Mouse (Mus musculus) liver, embryonic 14.5 days (tissue): Measurements from ENCODE around the gene Slc25a44. TPM values are rescaled to one million over a fixed set of nuclear protein-coding genes. Genes with fewer than 3 reads are reported as not detected.

Experiments used
- ATAC-seq: fragments of 200-750 bp; cut with Nextera tagmentation; 2 replicates; pipeline ENCODE4 v1.8.0; 2017; ENCODE audit warnings: moderate number of reproducible peaks, mild to moderate bottlenecking, moderate library complexity; ENCODE audit not compliant: insufficient read depth
- DNase-seq, 3 experiments: peaks; one replicate each; pipeline ENCODE4 v3.0.0-alpha.2; 2012 to 2013; ENCODE audit warnings: low read depth in 3 of 3, low spot score in 3 of 3
- H3K27ac ChIP-seq: fragments of 300-500 bp; sonication (generic); 2 replicates; pipeline ENCODE4 v1.5.1; 2014; ENCODE audit warnings: moderate library complexity, mild to moderate bottlenecking, control low read depth, inconsistent platforms
- H3K27me3 ChIP-seq: fragments of 300-500 bp; sonication (generic); 2 replicates; pipeline ENCODE4 v1.6.1; 2014; ENCODE audit warnings: mild to moderate bottlenecking, low read length, moderate library complexity; ENCODE audit not compliant: control insufficient read depth, insufficient read depth
- H3K36me3 ChIP-seq: fragments of 300-500 bp; sonication (generic); replicated peaks from 2 replicates; pipeline ENCODE4 v1.6.1; 2014; ENCODE audit warnings: low read depth; ENCODE audit not compliant: control insufficient read depth, insufficient read depth
- H3K4me1 ChIP-seq, 2 experiments: fragments of 200-500 bp in 1 of 2; fragments of 300-500 bp in 1 of 2; sonication (generic) in 1 of 2; replicated peaks; 2 replicates each; pipeline ENCODE4 v1.6.1; 2012 to 2014; ENCODE audit warnings: antibody characterized with exemption in 1 of 2, inconsistent platforms in 1 of 2, low read length in 1 of 2; ENCODE audit not compliant: control insufficient read depth in 2 of 2, insufficient read depth in 2 of 2
- H3K4me2 ChIP-seq: fragments of 300-500 bp; sonication (generic); 2 replicates; pipeline ENCODE4 v1.6.1; 2014; ENCODE audit warnings: low read depth, mild to moderate bottlenecking, control low read depth, moderate library complexity
- H3K4me3 ChIP-seq, 2 experiments: fragments of 200-500 bp in 1 of 2; fragments of 300-500 bp in 1 of 2; sonication (generic) in 1 of 2; 2 replicates each; pipeline ENCODE4 v1.5.1; 2012 to 2014; ENCODE audit warnings: low read depth in 2 of 2, low read length in 2 of 2, mild to moderate bottlenecking in 2 of 2, control low read depth in 1 of 2, inconsistent platforms in 1 of 2, moderate library complexity in 1 of 2; ENCODE audit not compliant: insufficient read depth in 1 of 2
- H3K9ac ChIP-seq: fragments of 300-500 bp; sonication (generic); replicated peaks from 2 replicates; pipeline ENCODE4 v1.6.1; 2014; ENCODE audit warnings: mild to moderate bottlenecking, control low read depth, moderate library complexity
- H3K9me3 ChIP-seq: fragments of 300-500 bp; sonication (generic); 2 replicates; pipeline ENCODE4 v1.6.1; 2016; ENCODE audit warnings: low read length, mixed read lengths; ENCODE audit not compliant: control insufficient read depth
- CTCF ChIP-seq: IDR thresholded peaks from 2 replicates; pipeline ENCODE4 v1.5.1; 2016; ENCODE audit warnings: antibody characterized with exemption, low read depth, control low read depth
- EP300 ChIP-seq: IDR thresholded peaks from 2 replicates; pipeline ENCODE4 v1.6.1; 2016; ENCODE audit warnings: antibody characterized with exemption, low read depth
- WGBS: fragments of 180-500 bp; shearing (Covaris S2); extraction: QIAGEN DNeasy Blood & Tissue Kit; methylation state at CpG from one replicate; pipeline ENCODE4 v1.1.7; 2014; ENCODE audit not compliant: insufficient replicate concordance; 5-methylcytosine and 5-hydroxymethylcytosine counted together
- polyA plus RNA-seq, 2 experiments: library from polyadenylated mRNA; depleted of rRNA in 1 of 2; stranded (reverse) in 1 of 2; unstranded in 1 of 2; fragments of >200 nt; fragmentation: Nextera tagmentation in 1 of 2; extraction: Ambion mirVana in 1 of 2; gene quantifications; 2 replicates each; pipeline versions ENCODE4 v1.2.1 to v1.2.3; 2012 to 2014

The Slc25a44 gene
- polyA plus RNA-seq, 2 experiments = 8.8 to 9.9 TPM

- Histone ChIP-seq H3K27me3 (no peaks in the 10 kb centered on the region), H3K4me2 (no peak overlapping the region), H3K27ac (peak overlapping the region; percentile 6; the same call in 1 of the 2 replicates), H3K36me3 (peaks cover 19% of the 10 kb centered on the region), H3K4me1 (peaks cover 27 to 43% of the 10 kb centered on the region in 2 experiments), H3K4me3 (no peak overlapping the region), H3K9ac (no peak overlapping the region), H3K9me3 (no peaks in the 10 kb centered on the region)
- TF ChIP-seq EP300 (no peak), CTCF (no peak)
- DNase-seq (no peak), ATAC-seq (no peak)
- WGBS = 78% methylated on average over 11 of the region's 11 CpGs
These were observed 12.3 kb downstream of the Slc25a44 start for GRCm38 (mm10) chr3:88412636-88413035.

GRCm38 (mm10) chr3:88411681-88412080, 13.3 kb downstream of the Slc25a44 start:
- Histone ChIP-seq H3K27me3 (no peaks in the 10 kb centered on the region), H3K4me1 (peaks cover 27 to 48% of the 10 kb centered on the region in 2 experiments), H3K9ac (peak overlapping the region; percentile 40), H3K4me2 (peak overlapping the region; percentile 93), H3K4me3 (no peak overlapping the region), H3K36me3 (peaks cover 16% of the 10 kb centered on the region), H3K9me3 (no peaks in the 10 kb centered on the region), H3K27ac (peak overlapping the region; percentile 87)
- WGBS = 43% methylated on average over 4 of the region's 4 CpGs
- ATAC-seq (peak; percentile 40), DNase-seq (peak; percentile 58 to 65 (median 63))
- no peak for TF ChIP-seq CTCF
- TF ChIP-seq EP300 = peak; percentile 48; the same call in 1 of the 2 replicates

GRCm38 (mm10) chr3:88410645-88411031, 14.3 kb downstream of the Slc25a44 start:
- 26% methylated on average over 7 of the region's 7 CpGs for WGBS
- H3K9me3 ChIP-seq = no peaks in the 10 kb centered on the region
- no peaks in the 10 kb centered on the region for H3K27me3 ChIP-seq
- peaks cover 13% of the 10 kb centered on the region for H3K36me3 ChIP-seq
- H3K9ac ChIP-seq = peak overlapping the region; percentile 78
- H3K4me1 ChIP-seq = peaks cover 22 to 42% of the 10 kb centered on the region in 2 experiments
- peak overlapping the region; percentile 87 for H3K27ac ChIP-seq
- DNase-seq (peak in 2 of 3 experiments; percentile 12 to 32), ATAC-seq (no peak)
- H3K4me2 ChIP-seq = peak overlapping the region; percentile 93
- TF ChIP-seq CTCF (no peak), EP300 (no peak)
- peak overlapping the region; percentile 31 to 72 for H3K4me3 ChIP-seq

- Histone ChIP-seq H3K27me3 (no peaks in the 10 kb centered on the region), H3K4me2 (peak within 1 kb of the TSS; percentile 93), H3K9me3 (no peaks in the 10 kb centered on the region), H3K4me3 (peak within 1 kb of the TSS; percentile 72 to 78), H3K27ac (peak within 1 kb of the TSS; percentile 87), H3K36me3 (peaks cover 7% of the 10 kb centered on the region), H3K9ac (peak within 1 kb of the TSS; percentile 78), H3K4me1 (peaks cover 19 to 37% of the 10 kb centered on the region in 2 experiments)
- peak; percentile 81 to 85 (median 84) for DNase-seq
- TF ChIP-seq CTCF (peak; percentile 30; the same call in 1 of the 2 replicates), EP300 (peak; percentile 59)
- peak; percentile 92 for ATAC-seq
- under 1% methylated on average over 54 of the region's 54 CpGs for WGBS
These were observed 14.9 kb downstream of the Slc25a44 start, which contains the start of gene Pmf1 for GRCm38 (mm10) chr3:88409741-88410644. TSS of gene Pmf1 (minus strand) at chr3:88410331.

GRCm38 (mm10) chr3:88408953-88409352, 16.0 kb downstream of the Slc25a44 start:
- ATAC-seq (no peak), DNase-seq (no peak)
- 39% methylated on average over 5 of the region's 5 CpGs for WGBS
- Histone ChIP-seq H3K9ac (peak overlapping the region; percentile 78), H3K36me3 (peaks cover 2% of the 10 kb centered on the region), H3K4me2 (peak overlapping the region; percentile 93), H3K4me3 (peak overlapping the region; percentile 72 to 78), H3K4me1 (peaks cover 19 to 37% of the 10 kb centered on the region in 2 experiments), H3K27me3 (no peaks in the 10 kb centered on the region), H3K27ac (no peak overlapping the region; the same call in 1 of the 2 replicates), H3K9me3 (no peaks in the 10 kb centered on the region)
- no peak for TF ChIP-seq CTCF
- TF ChIP-seq EP300 = no peak
